Mouse (Mus musculus) lung, postnatal 0 days (tissue): ENCODE data around the gene Ell. TPM values are rescaled to one million over a fixed set of nuclear protein-coding genes. Genes with fewer than 3 reads are reported as not detected.

Source experiments
- ATAC-seq: fragments of 200-750 bp; cut with Nextera tagmentation; 2 replicates; pipeline ENCODE4 v1.8.0; 2017; ENCODE audit warnings: moderate library complexity
- DNase-seq: peaks from one replicate; pipeline ENCODE4 v3.0.0-alpha.2; 2016; ENCODE audit warnings: low spot score
- H3K27ac ChIP-seq: fragments of 300-500 bp; sonication (generic); 2 replicates; pipeline ENCODE4 v1.5.1; 2014; ENCODE audit warnings: antibody characterized with exemption, mild to moderate bottlenecking, low read length, mixed read lengths
- H3K27me3 ChIP-seq: fragments of 300-500 bp; sonication (generic); replicated peaks from 2 replicates; pipeline ENCODE4 v1.6.1; 2014; ENCODE audit warnings: low read length, mixed read lengths; ENCODE audit not compliant: insufficient read depth
- H3K36me3 ChIP-seq: fragments of 300-500 bp; sonication (generic); 2 replicates; pipeline ENCODE4 v1.6.1; 2014; ENCODE audit warnings: low read length, mixed read lengths; ENCODE audit not compliant: insufficient read depth
- H3K4me1 ChIP-seq: fragments of 300-500 bp; sonication (generic); 2 replicates; pipeline ENCODE4 v1.6.1; 2014; ENCODE audit warnings: antibody characterized with exemption, low read depth, low read length, mixed read lengths; ENCODE audit not compliant: insufficient read depth
- H3K4me2 ChIP-seq: fragments of 300-500 bp; sonication (generic); replicated peaks from 2 replicates; pipeline ENCODE4 v1.6.1; 2014; ENCODE audit warnings: low read depth, mild to moderate bottlenecking, low read length, moderate library complexity, mixed read lengths
- H3K4me3 ChIP-seq: fragments of 300-500 bp; sonication (generic); 2 replicates; pipeline ENCODE4 v1.5.1; 2014; ENCODE audit warnings: low read depth, low read length
- H3K9ac ChIP-seq: fragments of 300-500 bp; sonication (generic); replicated peaks from 2 replicates; pipeline ENCODE4 v1.6.1; 2014; ENCODE audit warnings: low read depth, mild to moderate bottlenecking
- H3K9me3 ChIP-seq: fragments of 300-500 bp; sonication (generic); 2 replicates; pipeline ENCODE4 v1.6.1; 2016; ENCODE audit warnings: low read length, mixed read lengths
- CTCF ChIP-seq: IDR thresholded peaks from 2 replicates; pipeline ENCODE4 v1.5.1; 2016; ENCODE audit warnings: antibody characterized with exemption, mild to moderate bottlenecking
- EP300 ChIP-seq: IDR thresholded peaks from 2 replicates; pipeline ENCODE4 v1.6.1; 2016; ENCODE audit warnings: antibody characterized with exemption, mild to moderate bottlenecking, control low read depth
- WGBS: fragments of 180-500 bp; shearing (Covaris S2); extraction: QIAGEN DNeasy Blood & Tissue Kit; methylation state at CpG from one replicate; pipeline ENCODE4 v1.1.7; 2014; 5-methylcytosine and 5-hydroxymethylcytosine counted together
- polyA plus RNA-seq: library from polyadenylated mRNA; unstranded; fragments of >200 nt; fragmentation: Nextera tagmentation; extraction: Ambion mirVana; gene quantifications from 2 replicates; pipeline ENCODE4 v1.2.1, GENCODE M21; 2015

Gene Ell
- polyA plus RNA-seq, 1 experiment from 2014 or later = 13.0 TPM

GRCm38 (mm10) chr8:70597417-70598272 lies 58.4 kb downstream of the Ell start:
- DNase-seq (peak; percentile 5), ATAC-seq (no peak)
- Histone ChIP-seq H3K4me1 (peaks cover 24% of the 10 kb centered on the region), H3K4me3 (peak overlapping the region; percentile 38), H3K9me3 (no peaks in the 10 kb centered on the region), H3K36me3 (0 out of 2 replicates have a peak, but pooled peaks cover 3% of the 10 kb centered on the region), H3K27ac (no peak overlapping the region), H3K27me3 (no peaks in the 10 kb centered on the region), H3K9ac (0 out of 2 replicates have a peak overlapping the region, but pooled peaks have one; percentile 16), H3K4me2 (peak overlapping the region; percentile 78)
- no peak for TF ChIP-seq CTCF
- 26% methylated on average over 48 of the region's 68 CpGs for WGBS

- H3K4me2 ChIP-seq = peak overlapping the region; percentile 78
- no peaks in the 10 kb centered on the region for H3K9me3 ChIP-seq
- H3K27ac ChIP-seq = no peak overlapping the region
- DNase-seq (peak; percentile 84), ATAC-seq (peak; percentile 41)
- peaks cover 24% of the 10 kb centered on the region for H3K4me1 ChIP-seq
- no peaks in the 10 kb centered on the region for H3K27me3 ChIP-seq
- 0 out of 2 replicates have a peak, but pooled peaks cover 3% of the 10 kb centered on the region for H3K36me3 ChIP-seq
- TF ChIP-seq CTCF (peak; percentile 89), EP300 (no peak)
- H3K9ac ChIP-seq = 0 out of 2 replicates have a peak overlapping the region, but pooled peaks have one; percentile 16
- 14% methylated on average over 27 of the region's 29 CpGs for WGBS
- peak overlapping the region; percentile 38 for H3K4me3 ChIP-seq
Observed at GRCm38 (mm10) chr8:70598283-70598682, 59.0 kb downstream of the Ell start.

GRCm38 (mm10) chr8:70598722-70599121 lies 59.5 kb downstream of the Ell start:
- WGBS = 37% methylated on average over 8 of the region's 10 CpGs
- ATAC-seq = no peak
- TF ChIP-seq EP300 (no peak), CTCF (no peak)
- Histone ChIP-seq H3K9me3 (no peaks in the 10 kb centered on the region), H3K9ac (no peak overlapping the region), H3K27me3 (no peaks in the 10 kb centered on the region), H3K4me3 (no peak overlapping the region), H3K36me3 (0 out of 2 replicates have a peak, but pooled peaks cover 3% of the 10 kb centered on the region), H3K4me2 (peak overlapping the region; percentile 78), H3K27ac (no peak overlapping the region), H3K4me1 (peaks cover 20% of the 10 kb centered on the region)
- peak; percentile 23 for DNase-seq

GRCm38 (mm10) chr8:70599507-70600290 lies 60.4 kb downstream of the Ell start:
- no peak overlapping the region for H3K27ac ChIP-seq
- no peak for DNase-seq

GRCm38 (mm10) chr8:70600473-70601270 lies 61.4 kb downstream of the Ell start:
- H3K4me2 ChIP-seq = peak overlapping the region; percentile 39
- 30% methylated on average over 8 of the region's 10 CpGs for WGBS
- no peaks in the 10 kb centered on the region for H3K9me3 ChIP-seq
- ATAC-seq (peak; percentile 11; the same call in 1 of the 2 replicates), DNase-seq (peak; percentile 54)
- TF ChIP-seq CTCF = no peak
- TF ChIP-seq EP300 = no peak
- no peak overlapping the region for H3K9ac ChIP-seq
- H3K27me3 ChIP-seq = no peaks in the 10 kb centered on the region
- 0 out of 2 replicates have a peak, but pooled peaks cover 3% of the 10 kb centered on the region for H3K36me3 ChIP-seq
- peak overlapping the region; percentile 15; the same call in 1 of the 2 replicates for H3K27ac ChIP-seq
- H3K4me1 ChIP-seq = peaks cover 12% of the 10 kb centered on the region; the same call in 1 of the 2 replicates
- no peak overlapping the region for H3K4me3 ChIP-seq

More at GRCm38 (mm10) chr8:70599507-70600290, 60.4 kb downstream of the Ell start:
- Histone ChIP-seq H3K4me2 (no peak overlapping the region), H3K36me3 (0 out of 2 replicates have a peak, but pooled peaks cover 3% of the 10 kb centered on the region), H3K27me3 (no peaks in the 10 kb centered on the region), H3K4me1 (peaks cover 18% of the 10 kb centered on the region), H3K9ac (no peak overlapping the region), H3K9me3 (no peaks in the 10 kb centered on the region), H3K4me3 (no peak overlapping the region)
- ATAC-seq = no peak
- 77% methylated on average over 12 of the region's 12 CpGs for WGBS
- no peak for TF ChIP-seq CTCF
- TF ChIP-seq EP300 = no peak
